Mouse (Mus musculus) stomach, postnatal 0 days (tissue): ENCODE measurements around the gene Rnf38. TPM values are rescaled to one million over a fixed set of nuclear protein-coding genes. Genes with fewer than 3 reads are reported as not detected.
A peak's percentile ranks its signal among the peaks of the same experiment; 100 is the strongest.

Experiments
- ATAC-seq: fragments of 200-750 bp; cut with Nextera tagmentation; 2 replicates; pipeline ENCODE4 v1.8.0; 2017; ENCODE audit not compliant: low FRiP score, low TSS enrichment
- DNase-seq: peaks from one replicate; pipeline ENCODE4 v3.0.0-alpha.2; 2016; ENCODE audit warnings: low spot score
- H3K27ac ChIP-seq: fragments of 300-500 bp; sonication (generic); replicated peaks from 2 replicates; pipeline ENCODE4 v1.5.1; 2014; ENCODE audit warnings: mild to moderate bottlenecking, control low read depth
- H3K27me3 ChIP-seq: fragments of 300-500 bp; sonication (generic); 2 replicates; pipeline ENCODE4 v1.6.1; 2014; ENCODE audit warnings: low read length; ENCODE audit not compliant: control insufficient read depth, insufficient read depth
- H3K36me3 ChIP-seq: fragments of 300-500 bp; sonication (generic); 2 replicates; pipeline ENCODE4 v1.6.1; 2014; ENCODE audit warnings: low read length, mixed read lengths; ENCODE audit not compliant: control insufficient read depth, insufficient read depth
- H3K4me1 ChIP-seq: fragments of 300-500 bp; sonication (generic); replicated peaks from 2 replicates; pipeline ENCODE4 v1.6.1; 2014; ENCODE audit warnings: antibody characterized with exemption; ENCODE audit not compliant: control insufficient read depth, insufficient read depth
- H3K4me2 ChIP-seq: fragments of 300-500 bp; sonication (generic); replicated peaks from 2 replicates; pipeline ENCODE4 v1.6.1; 2014; ENCODE audit warnings: low read depth, mild to moderate bottlenecking, control low read depth, moderate library complexity
- H3K4me3 ChIP-seq: fragments of 300-500 bp; sonication (generic); 2 replicates; pipeline ENCODE4 v1.5.1; 2014; ENCODE audit warnings: low read depth, low read length, control low read depth
- H3K9ac ChIP-seq: fragments of 300-500 bp; sonication (generic); 2 replicates; pipeline ENCODE4 v1.6.1; 2014; ENCODE audit warnings: mild to moderate bottlenecking, low read length, control low read depth, mixed read lengths
- H3K9me3 ChIP-seq: fragments of 300-500 bp; sonication (generic); 2 replicates; pipeline ENCODE4 v1.6.1; 2016; ENCODE audit warnings: low read length; ENCODE audit not compliant: control insufficient read depth
- CTCF ChIP-seq: IDR thresholded peaks from 2 replicates; pipeline ENCODE4 v1.5.1; 2016; ENCODE audit warnings: antibody characterized with exemption, low read depth, mild to moderate bottlenecking, moderate library complexity
- EP300 ChIP-seq: optimal IDR thresholded peaks from 2 replicates; pipeline ENCODE3; 2016; ENCODE audit warnings: antibody characterized with exemption
- WGBS: fragments of 180-500 bp; shearing (Covaris S2); extraction: QIAGEN DNeasy Blood & Tissue Kit; methylation state at CpG from one replicate; pipeline ENCODE4 v1.1.7; 2014; 5-methylcytosine and 5-hydroxymethylcytosine counted together
- polyA plus RNA-seq: library from polyadenylated mRNA; unstranded; fragments of >200 nt; fragmentation: Nextera tagmentation; extraction: Ambion mirVana; gene quantifications from 2 replicates; pipeline ENCODE4 v1.2.1, GENCODE M21; 2015

The Rnf38 gene
- polyA plus RNA-seq, 1 experiment from 2014 or later: 6.3 TPM

DNA sequence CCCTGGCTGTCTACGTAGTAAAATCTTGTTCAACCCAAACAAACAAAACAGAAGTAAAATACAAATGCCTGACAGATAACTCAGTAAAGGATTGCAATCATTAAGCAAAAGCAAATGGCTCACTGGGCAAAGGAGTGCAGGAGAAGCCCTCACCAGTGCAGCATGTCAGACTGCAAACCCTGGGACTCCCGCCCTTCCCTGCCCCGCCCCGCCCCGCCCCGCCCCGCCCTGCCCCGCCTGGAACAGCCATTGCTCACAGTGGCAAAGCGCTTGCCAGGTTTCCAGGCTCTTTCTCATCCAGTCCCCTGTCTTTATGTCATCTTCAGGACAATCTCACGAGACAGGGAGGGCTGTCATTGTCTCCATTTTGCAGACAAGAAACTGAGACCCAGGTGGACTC, 16.1 kb upstream of the Rnf38 start:
- H3K27me3 ChIP-seq: no peaks in the 10 kb centered on the region
- ATAC-seq (no peak; the same call in 1 of the 2 replicates), DNase-seq (peak; percentile 31)
- H3K9me3 ChIP-seq: no peaks in the 10 kb centered on the region
- no peaks in the 10 kb centered on the region for H3K4me1 ChIP-seq
- TF ChIP-seq EP300 (no peak), CTCF (no peak)
- no peak overlapping the region for H3K27ac ChIP-seq
- H3K36me3 ChIP-seq: no peaks in the 10 kb centered on the region
- no peak overlapping the region for H3K4me3 ChIP-seq
- no peak overlapping the region for H3K9ac ChIP-seq
- WGBS: 4% methylated on average over 10 of the region's 10 CpGs
- no peak overlapping the region for H3K4me2 ChIP-seq

DNA sequence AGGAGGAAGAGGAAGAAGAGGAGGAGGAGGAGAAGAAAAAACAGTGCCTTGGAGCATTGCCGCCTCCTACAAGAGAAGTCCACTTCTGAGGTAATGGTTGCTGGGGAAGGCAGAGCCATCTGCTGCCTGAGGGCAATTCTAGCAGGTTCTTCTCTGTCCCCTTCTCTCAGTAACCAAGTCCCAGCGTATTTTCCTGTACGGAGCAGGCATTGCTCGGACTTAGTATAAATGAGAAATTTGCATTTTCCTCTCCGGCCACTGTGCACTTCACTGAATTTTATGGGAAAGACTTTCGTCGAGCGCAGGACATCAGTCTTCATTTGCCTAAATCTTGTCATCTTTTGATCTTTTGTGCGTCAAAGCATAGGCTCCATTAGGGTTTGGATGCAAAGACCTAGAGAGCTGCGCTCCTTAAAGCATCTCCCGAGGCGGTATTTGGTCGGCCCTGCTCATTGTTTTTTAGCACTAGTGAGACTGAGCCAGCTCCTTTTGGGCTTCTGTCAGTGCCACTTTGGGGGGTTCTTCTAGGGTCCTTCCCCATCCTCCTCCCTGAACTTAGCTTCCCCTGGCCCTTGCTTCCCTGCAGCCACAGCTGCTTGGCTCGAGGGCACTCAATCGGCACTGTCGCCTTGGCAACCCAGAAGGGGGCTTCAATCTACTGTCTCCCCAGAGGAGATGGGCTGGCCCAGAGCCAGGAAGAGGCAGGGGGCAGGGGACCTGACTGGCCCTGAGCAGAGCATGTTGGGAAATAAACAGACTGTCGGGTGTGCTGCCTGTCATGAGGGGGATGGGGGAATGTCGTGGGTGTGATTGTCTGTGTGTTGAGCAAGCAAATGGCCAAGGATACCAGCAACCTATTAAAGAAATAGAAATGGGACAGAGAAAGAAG, 13.7 kb upstream of the Rnf38 start:
- ATAC-seq (0 out of 2 replicates have a peak, but pooled peaks have one; percentile 18), DNase-seq (peak; percentile 15)
- WGBS: 18% methylated on average over 18 of the region's 18 CpGs
- no peaks in the 10 kb centered on the region for H3K4me1 ChIP-seq
- H3K36me3 ChIP-seq: no peaks in the 10 kb centered on the region
- no peaks in the 10 kb centered on the region for H3K27me3 ChIP-seq
- no peak overlapping the region for H3K9ac ChIP-seq
- no peak overlapping the region for H3K27ac ChIP-seq
- TF ChIP-seq CTCF: no peak
- no peak for TF ChIP-seq EP300
- no peak overlapping the region for H3K4me2 ChIP-seq
- no peaks in the 10 kb centered on the region for H3K9me3 ChIP-seq
- H3K4me3 ChIP-seq: no peak overlapping the region

DNA sequence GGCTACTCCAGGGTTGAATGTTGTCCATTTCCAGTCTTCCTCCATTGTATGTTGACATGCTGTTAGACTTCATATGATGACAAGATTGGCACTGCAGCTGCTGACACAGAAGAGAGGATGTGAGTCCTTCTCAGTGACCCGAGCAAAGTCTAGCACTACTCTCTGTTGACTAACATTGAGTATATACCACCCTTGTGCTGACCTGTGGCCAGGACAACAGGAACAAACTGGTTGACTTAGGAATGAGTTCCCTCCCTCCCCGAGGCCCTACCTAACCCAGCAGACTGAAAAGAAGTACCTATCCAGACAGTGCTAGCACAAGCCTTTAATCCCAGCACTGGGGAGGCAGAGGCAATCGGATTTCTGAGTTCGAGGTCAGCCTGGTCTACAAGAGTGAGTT, 12.7 kb upstream of the Rnf38 start:
- ATAC-seq (no peak), DNase-seq (no peak)
- no peaks in the 10 kb centered on the region for H3K36me3 ChIP-seq
- H3K4me3 ChIP-seq: no peak overlapping the region
- no peak overlapping the region for H3K27ac ChIP-seq
- H3K4me1 ChIP-seq: no peaks in the 10 kb centered on the region
- H3K27me3 ChIP-seq: no peaks in the 10 kb centered on the region
- no peaks in the 10 kb centered on the region for H3K9me3 ChIP-seq
- TF ChIP-seq CTCF: no peak
- TF ChIP-seq EP300: no peak
- no peak overlapping the region for H3K9ac ChIP-seq
- no peak overlapping the region for H3K4me2 ChIP-seq
- WGBS: 79% methylated on average over 4 of the region's 4 CpGs

DNA sequence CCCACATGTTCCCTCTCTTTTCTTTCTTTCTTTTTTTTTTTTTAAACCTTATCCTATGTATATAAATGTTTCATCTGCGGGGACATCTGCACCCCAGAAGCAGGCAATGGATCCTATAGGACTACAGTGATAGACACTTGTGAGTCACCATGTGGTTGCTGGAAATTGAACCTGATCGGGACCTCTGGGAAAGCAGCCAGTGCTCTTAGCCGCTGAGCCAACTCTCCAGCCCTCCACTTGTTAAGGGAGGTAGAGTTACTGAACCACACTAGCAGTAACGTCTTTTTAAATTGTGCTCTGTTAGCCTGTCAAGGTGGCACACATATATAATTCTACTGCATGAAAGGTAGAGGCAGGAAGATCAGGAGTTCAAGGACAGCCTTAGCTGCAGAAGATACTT, 8.0 kb upstream of the Rnf38 start:
- no peak overlapping the region for H3K9ac ChIP-seq
- no peak overlapping the region for H3K27ac ChIP-seq
- 55% methylated on average over 4 of the region's 4 CpGs for whole genome bisulfite sequencing
- no peaks in the 10 kb centered on the region for H3K27me3 ChIP-seq
- TF ChIP-seq CTCF (no peak), EP300 (no peak)
- H3K9me3 ChIP-seq: no peaks in the 10 kb centered on the region
- H3K4me3 ChIP-seq: no peak overlapping the region
- H3K4me1 ChIP-seq: no peaks in the 10 kb centered on the region
- H3K4me2 ChIP-seq: no peak overlapping the region
- DNase-seq (no peak), ATAC-seq (no peak)
- H3K36me3 ChIP-seq: no peaks in the 10 kb centered on the region

DNA sequence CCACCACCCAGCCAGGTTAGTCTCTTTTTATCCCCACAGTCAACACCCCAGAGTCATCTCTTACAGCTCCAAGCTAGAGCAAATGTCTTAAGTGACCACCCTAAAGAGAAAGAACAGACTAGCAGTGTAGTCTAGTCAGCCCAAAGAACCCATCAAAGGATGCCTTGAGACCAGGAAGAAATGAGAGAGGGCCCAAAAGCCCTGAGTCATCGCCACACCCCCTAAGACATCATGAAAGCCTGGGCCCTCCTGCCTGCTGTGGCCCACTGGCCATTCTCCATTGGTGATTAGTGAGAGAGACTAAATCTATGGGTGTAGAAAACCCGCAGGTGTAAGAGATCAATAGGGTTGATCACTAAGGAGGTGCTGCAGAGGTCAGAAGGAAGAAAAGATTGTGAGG, 2.4 kb upstream of the Rnf38 start:
- H3K27me3 ChIP-seq: no peaks in the 10 kb centered on the region
- H3K4me2 ChIP-seq: no peak overlapping the region
- DNase-seq (no peak), ATAC-seq (no peak)
- H3K27ac ChIP-seq: no peak overlapping the region
- TF ChIP-seq EP300: no peak
- TF ChIP-seq CTCF: no peak
- WGBS: 92% methylated on average over 2 of the region's 2 CpGs
- H3K4me1 ChIP-seq: peaks cover 9% of the 10 kb centered on the region; the same call in 1 of the 2 replicates
- no peaks in the 10 kb centered on the region for H3K9me3 ChIP-seq
- H3K9ac ChIP-seq: no peak overlapping the region
- H3K4me3 ChIP-seq: no peak overlapping the region
- no peaks in the 10 kb centered on the region for H3K36me3 ChIP-seq
